Mouse (Mus musculus) embryonic facial prominence, embryonic 11.5 days (tissue): ENCODE data around the gene Ccdc36. TPM values are rescaled to one million over a fixed set of nuclear protein-coding genes. Genes with fewer than 3 reads are reported as not detected.

Experiments
- ATAC-seq: fragments of 200-750 bp; cut with Nextera tagmentation; replicated peaks from 2 replicates; pipeline ENCODE4 v1.8.0; 2017; ENCODE audit warnings: low read depth; ENCODE audit not compliant: insufficient number of reproducible peaks, low FRiP score, low TSS enrichment
- DNase-seq: peaks from one replicate; pipeline ENCODE4 v3.0.0-alpha.2; 2015; ENCODE audit warnings: low spot score
- H3K27ac ChIP-seq: fragments of 300-500 bp; sonication (generic); replicated peaks from 2 replicates; pipeline ENCODE4 v1.5.1; 2014; ENCODE audit warnings: mild to moderate bottlenecking, low read depth, low read length, control low read depth
- H3K27me3 ChIP-seq: fragments of 300-500 bp; sonication (generic); 2 replicates; pipeline ENCODE4 v1.6.1; 2014; ENCODE audit warnings: mild to moderate bottlenecking, low read length, moderate library complexity, mixed read lengths; ENCODE audit not compliant: control insufficient read depth, insufficient read depth
- H3K36me3 ChIP-seq: fragments of 300-500 bp; sonication (generic); replicated peaks from 2 replicates; pipeline ENCODE4 v1.6.1; 2014; ENCODE audit warnings: low read depth, mild to moderate bottlenecking, low read length, moderate library complexity, mixed read lengths; ENCODE audit not compliant: control insufficient read depth, insufficient read depth
- H3K4me1 ChIP-seq: fragments of 300-500 bp; sonication (generic); 2 replicates; pipeline ENCODE4 v1.6.1; 2014; ENCODE audit warnings: low read length, mixed read lengths; ENCODE audit not compliant: control insufficient read depth, insufficient read depth
- H3K4me2 ChIP-seq: fragments of 300-500 bp; sonication (generic); 2 replicates; pipeline ENCODE4 v1.6.1; 2014; ENCODE audit warnings: low read depth, mild to moderate bottlenecking, control low read depth, low read length, moderate library complexity
- H3K4me3 ChIP-seq: fragments of 300-500 bp; sonication (generic); 2 replicates; pipeline ENCODE4 v1.5.1; 2014; ENCODE audit warnings: low read depth, low read length, control low read depth
- H3K9ac ChIP-seq: fragments of 300-500 bp; sonication (generic); replicated peaks from 2 replicates; pipeline ENCODE4 v1.6.1; 2014; ENCODE audit warnings: mild to moderate bottlenecking, control low read depth, low read length
- H3K9me3 ChIP-seq: fragments of 300-500 bp; sonication (generic); replicated peaks from 2 replicates; pipeline ENCODE4 v1.6.1; 2016; ENCODE audit warnings: mild to moderate bottlenecking, low read length, inconsistent platforms, mixed read lengths; ENCODE audit not compliant: control insufficient read depth
- WGBS: fragments of 180-500 bp; shearing (Covaris S2); extraction: QIAGEN DNeasy Blood & Tissue Kit; methylation state at CpG from one replicate; pipeline ENCODE4 v1.1.7; 2014; 5-methylcytosine and 5-hydroxymethylcytosine counted together
- polyA plus RNA-seq: library from polyadenylated mRNA; unstranded; fragments of >200 nt; fragmentation: Nextera tagmentation; extraction: Ambion mirVana; gene quantifications from 2 replicates; pipeline ENCODE4 v1.2.1, GENCODE M21; 2014

Ccdc36 gene
- polyA plus RNA-seq, 1 experiment from 2014 or later, result 1.7 TPM

DNA sequence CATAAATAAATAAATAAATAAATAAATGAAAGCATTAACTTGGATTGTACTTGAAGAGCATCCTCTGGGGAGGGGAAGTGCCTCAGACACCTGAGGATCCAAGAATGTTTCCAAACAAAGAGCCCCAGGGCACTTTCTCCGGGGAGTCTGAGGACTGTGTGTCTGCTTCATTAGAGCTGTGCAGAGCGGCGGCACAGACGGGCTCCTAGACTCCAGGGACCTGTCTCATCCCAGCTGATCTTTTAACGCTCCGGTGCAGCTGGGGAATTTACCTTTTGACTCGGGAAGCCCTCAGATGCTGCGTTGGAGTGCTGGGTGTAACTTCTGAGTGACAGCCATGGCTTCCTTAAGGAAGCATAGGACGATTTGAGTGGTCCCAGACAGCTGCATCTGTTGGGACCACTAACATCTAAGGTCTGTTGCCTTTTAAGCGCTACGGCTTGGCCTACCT is 32.9 kb upstream of the Ccdc36 start, which contains the start of gene Klhdc8b:
Gene Klhdc8b, minus strand, starts transcription at position 401 of the 451 bp plus-strand sequence.
- DNase-seq (peak; percentile 40), ATAC-seq (peak; percentile 44; the same call in 1 of the 2 replicates)
- peak within 1 kb of the TSS; percentile 94 for H3K4me3 ChIP-seq

DNA sequence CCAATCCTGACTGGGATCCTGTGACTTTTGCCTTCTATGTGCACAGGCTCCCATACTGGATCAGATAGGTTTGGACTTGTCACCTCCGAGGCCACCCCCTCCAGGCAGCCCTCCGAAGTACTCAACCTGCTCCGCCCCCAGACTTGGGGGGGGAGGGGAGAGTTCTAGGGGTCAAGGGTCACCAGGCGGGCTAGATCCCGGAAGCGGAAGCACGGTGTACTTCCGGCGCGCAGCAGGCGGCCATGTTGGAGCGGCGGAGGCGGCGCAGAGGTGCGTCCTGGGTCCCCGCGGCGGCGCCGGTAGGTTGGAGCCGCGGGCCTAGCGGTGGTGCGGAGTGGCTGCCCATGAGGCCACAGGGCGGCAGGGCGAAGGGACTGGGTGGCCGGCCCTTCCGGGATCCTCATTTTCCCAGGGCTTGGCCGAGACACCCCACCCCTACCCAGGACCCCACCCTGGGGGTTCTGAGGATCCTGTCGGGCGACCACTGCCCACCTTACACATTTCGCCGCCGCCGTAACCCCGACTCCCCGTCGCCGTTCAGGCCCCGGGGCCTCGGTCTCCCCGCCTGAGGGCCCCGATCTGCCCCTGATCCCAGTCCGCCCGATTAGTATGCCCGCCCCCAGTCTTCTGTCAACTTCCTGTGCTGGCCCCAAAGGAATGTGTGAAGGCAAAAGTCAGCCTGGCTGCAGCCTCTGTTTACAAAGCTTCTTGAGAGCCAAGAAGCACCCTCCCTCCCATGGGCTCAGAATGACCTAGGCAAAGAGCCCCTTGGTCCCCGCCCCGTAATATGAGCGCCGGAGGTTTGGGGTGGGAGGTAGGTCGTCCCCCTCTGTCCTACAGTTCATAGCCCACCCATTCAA is 32.3 kb upstream of the Ccdc36 start, which contains the start of gene Ccdc71:
Gene Ccdc71, plus strand, starts transcription at position 209 of the 860 bp plus-strand sequence.
- Histone ChIP-seq H3K27ac (peak within 1 kb of the TSS; percentile 85), H3K4me2 (peak within 1 kb of the TSS; percentile 81), H3K36me3 (peaks cover 3% of the 10 kb centered on the region; the same call in 1 of the 2 replicates), H3K4me1 (no peaks in the 10 kb centered on the region), H3K27me3 (no peaks in the 10 kb centered on the region), H3K4me3 (peak within 1 kb of the TSS; percentile 94), H3K9ac (peak within 1 kb of the TSS; percentile 89), H3K9me3 (no peaks in the 10 kb centered on the region)
- ATAC-seq (peak; percentile 81), DNase-seq (peak; percentile 90)
- under 1% methylated on average over 49 of the region's 52 CpGs for WGBS

More for the DNA sequence above, 32.9 kb upstream of the Ccdc36 start, which contains the start of gene Klhdc8b:
- H3K9ac ChIP-seq, result peak within 1 kb of the TSS; percentile 89
- H3K9me3 ChIP-seq, result no peaks in the 10 kb centered on the region
- H3K36me3 ChIP-seq, result peaks cover 3% of the 10 kb centered on the region; the same call in 1 of the 2 replicates
- H3K27ac ChIP-seq, result peak within 1 kb of the TSS; percentile 85
- H3K4me2 ChIP-seq, result peak within 1 kb of the TSS; percentile 81
- H3K4me1 ChIP-seq, result no peaks in the 10 kb centered on the region
- WGBS, result 21% methylated on average over 11 of the region's 11 CpGs
- H3K27me3 ChIP-seq, result no peaks in the 10 kb centered on the region

DNA sequence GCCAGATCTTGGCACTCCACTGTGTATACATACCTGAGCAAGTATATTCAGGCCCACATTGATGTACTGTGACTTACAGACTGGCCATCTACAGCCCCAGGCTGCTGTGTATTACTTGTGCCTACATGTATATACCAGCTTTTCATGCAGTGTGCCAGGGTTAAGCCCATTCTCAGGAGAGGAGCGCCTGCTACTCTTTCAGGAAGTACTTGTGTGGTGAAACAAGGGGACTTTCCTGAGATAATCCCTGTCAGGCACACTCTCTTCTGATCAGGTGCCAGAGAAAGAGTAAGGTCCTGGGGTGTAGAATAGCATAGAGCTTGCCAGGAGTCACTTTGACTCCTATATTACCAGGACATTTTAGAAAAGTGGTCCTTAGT is 31.6 kb upstream of the Ccdc36 start:
- Histone ChIP-seq H3K9me3 (no peaks in the 10 kb centered on the region), H3K27ac (peak overlapping the region; percentile 85; the same call in 1 of the 2 replicates), H3K4me1 (no peaks in the 10 kb centered on the region), H3K36me3 (peaks cover 3% of the 10 kb centered on the region; the same call in 1 of the 2 replicates), H3K27me3 (no peaks in the 10 kb centered on the region), H3K9ac (no peak overlapping the region), H3K4me3 (peak overlapping the region; percentile 94; the same call in 1 of the 2 replicates), H3K4me2 (peak overlapping the region; percentile 81)
- DNase-seq (no peak), ATAC-seq (peak; percentile 29; the same call in 1 of the 2 replicates)
- WGBS, result 85% methylated on average over 1 of the region's 1 CpGs

DNA sequence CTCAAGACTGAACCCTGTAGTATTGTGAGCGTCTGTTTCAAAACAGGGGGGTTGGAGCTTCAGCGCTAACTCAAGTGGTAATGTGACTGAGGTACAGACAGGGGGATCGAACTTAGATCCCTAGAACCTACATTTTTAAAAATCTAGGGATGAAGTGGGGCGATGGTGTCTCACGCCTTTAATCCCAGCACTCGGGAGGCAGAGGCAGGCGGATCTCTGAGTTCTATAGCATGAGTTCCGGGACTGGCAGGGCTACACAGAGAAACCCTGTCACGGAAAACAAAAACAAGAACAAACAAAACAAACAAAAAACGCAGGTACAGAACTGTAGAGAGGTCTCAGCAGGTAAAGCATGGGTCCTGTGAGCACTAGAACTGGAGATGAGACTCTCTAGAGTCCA is 28.7 kb upstream of the Ccdc36 start:
- ATAC-seq (no peak), DNase-seq (no peak)
- no peak overlapping the region for H3K9ac ChIP-seq
- no peaks in the 10 kb centered on the region for H3K4me1 ChIP-seq
- 84% methylated on average over 10 of the region's 10 CpGs for WGBS
- H3K4me2 ChIP-seq, result no peak overlapping the region
- H3K27ac ChIP-seq, result no peak overlapping the region
- no peak overlapping the region for H3K4me3 ChIP-seq
- no peaks in the 10 kb centered on the region for H3K27me3 ChIP-seq
- no peaks in the 10 kb centered on the region for H3K9me3 ChIP-seq
- H3K36me3 ChIP-seq, result no peaks in the 10 kb centered on the region

DNA sequence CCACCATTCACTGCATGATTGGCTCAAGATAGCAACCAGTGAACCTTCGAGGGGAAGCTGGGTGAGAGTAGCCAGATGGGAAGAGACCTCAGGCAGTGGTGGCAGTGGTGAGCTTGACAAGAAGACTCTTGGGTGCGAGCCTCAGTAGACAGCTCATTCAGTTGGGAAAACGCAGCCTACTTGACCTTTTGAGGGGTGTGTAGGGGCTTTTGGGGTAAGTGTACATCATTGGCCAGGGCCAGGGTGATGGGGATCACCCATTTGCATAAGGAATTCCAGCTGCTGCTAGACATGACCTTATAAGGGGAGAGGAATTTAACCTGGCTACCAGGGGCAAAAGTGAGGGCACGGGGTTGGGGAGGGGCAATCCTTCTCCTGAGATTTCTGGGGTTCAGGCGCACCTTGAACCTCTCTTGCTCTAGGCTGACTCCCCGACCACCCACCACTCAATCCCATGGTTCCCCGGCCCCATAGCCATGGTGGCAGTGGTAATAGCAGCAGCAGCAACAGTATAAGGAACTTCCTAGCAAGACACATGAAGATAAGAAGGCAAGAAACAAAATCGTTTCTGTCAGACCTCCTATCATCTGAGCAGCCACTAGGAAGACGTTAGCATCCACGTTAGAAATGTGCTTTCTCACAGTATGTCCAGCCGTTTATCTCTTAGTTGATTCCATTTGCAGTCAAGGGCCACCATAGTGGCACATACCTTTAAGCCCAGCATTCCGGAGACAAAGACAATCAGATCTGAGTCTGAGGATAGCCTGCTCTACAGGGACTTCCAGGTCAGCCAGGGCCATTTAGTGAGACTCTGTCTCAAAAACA is 27.7 kb upstream of the Ccdc36 start:
- 75% methylated on average over 12 of the region's 12 CpGs for WGBS
- ATAC-seq, result no peak
- no peaks in the 10 kb centered on the region for H3K36me3 ChIP-seq
- H3K27me3 ChIP-seq, result no peaks in the 10 kb centered on the region
- H3K4me1 ChIP-seq, result no peaks in the 10 kb centered on the region
- H3K4me3 ChIP-seq, result no peak overlapping the region
- H3K9me3 ChIP-seq, result no peaks in the 10 kb centered on the region
- no peak overlapping the region for H3K4me2 ChIP-seq
- no peak overlapping the region for H3K27ac ChIP-seq
- DNase-seq, result no peak
- no peak overlapping the region for H3K9ac ChIP-seq

DNA sequence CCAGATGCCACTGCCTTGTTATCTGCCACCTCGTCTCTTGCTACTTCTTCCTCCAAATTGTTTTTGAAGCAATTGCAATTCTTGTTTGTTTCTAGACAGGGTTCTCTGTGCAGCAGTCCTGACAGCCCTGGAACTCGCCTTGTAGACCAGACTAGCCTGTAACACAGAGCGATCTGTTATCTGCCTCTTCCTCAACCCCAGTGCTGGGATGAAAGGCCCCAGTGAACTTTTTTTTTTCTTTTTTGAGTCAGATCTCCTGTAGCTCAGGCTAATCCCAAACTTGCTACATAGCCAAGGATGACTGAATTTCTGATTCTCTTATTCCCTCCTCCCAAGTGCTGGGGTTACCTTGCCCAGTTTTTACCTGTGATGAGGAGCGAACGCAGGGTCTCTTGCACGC is 26.1 kb upstream of the Ccdc36 start:
- H3K27ac ChIP-seq, result no peak overlapping the region
- H3K36me3 ChIP-seq, result no peaks in the 10 kb centered on the region
- no peak overlapping the region for H3K9ac ChIP-seq
- H3K27me3 ChIP-seq, result no peaks in the 10 kb centered on the region
- 84% methylated on average over 6 of the region's 6 CpGs for WGBS
- no peak overlapping the region for H3K4me3 ChIP-seq
- DNase-seq (no peak), ATAC-seq (no peak)
- no peak overlapping the region for H3K4me2 ChIP-seq
- no peaks in the 10 kb centered on the region for H3K9me3 ChIP-seq
- H3K4me1 ChIP-seq, result peaks cover 9% of the 10 kb centered on the region; the same call in 1 of the 2 replicates

DNA sequence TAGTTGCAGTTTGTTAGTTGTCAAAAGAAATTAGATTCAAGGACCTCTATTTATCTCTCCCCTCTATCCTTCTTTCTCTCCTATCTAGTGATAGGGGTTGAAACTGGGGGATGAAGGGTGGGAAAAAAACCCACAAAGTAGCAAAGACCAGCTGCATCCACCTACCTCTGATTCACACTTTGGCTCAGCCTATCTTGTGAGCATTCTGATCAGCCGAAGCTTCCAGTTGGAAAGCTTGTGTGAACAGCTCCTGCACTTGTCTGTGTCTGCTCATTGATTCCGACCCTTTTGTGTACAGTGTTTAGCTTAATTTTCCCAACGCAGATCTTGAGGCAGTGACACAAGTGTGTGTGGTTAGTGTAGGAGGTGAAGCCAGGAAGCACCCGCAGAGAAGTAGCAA is 25.2 kb upstream of the Ccdc36 start:
- Histone ChIP-seq H3K4me2 (no peak overlapping the region; the same call in 1 of the 2 replicates), H3K36me3 (no peaks in the 10 kb centered on the region), H3K9ac (no peak overlapping the region), H3K4me1 (peaks cover 9% of the 10 kb centered on the region; the same call in 1 of the 2 replicates), H3K4me3 (no peak overlapping the region), H3K27ac (no peak overlapping the region), H3K9me3 (no peaks in the 10 kb centered on the region), H3K27me3 (no peaks in the 10 kb centered on the region)
- WGBS, result 79% methylated on average over 4 of the region's 4 CpGs
- no peak for DNase-seq
- no peak for ATAC-seq
